Mouse (Mus musculus) heart, adult 2 months (tissue): ENCODE data around the gene Pdgfb.

Experiments
- CTCF ChIP-seq: fragments of 200-600 bp; IDR thresholded peaks from 2 replicates; pipeline ENCODE4 v1.8.1; 2022; ENCODE audit warnings: antibody characterized with exemption, mild to moderate bottlenecking, moderate library complexity
- EP300 ChIP-seq: fragments of 200-500 bp; IDR thresholded peaks from 2 replicates; pipeline ENCODE4 v1.6.1; 2011; ENCODE audit warnings: low read depth, low read length, control low read depth; ENCODE audit not compliant: insufficient read depth
- POLR2A ChIP-seq: fragments of 200-500 bp; IDR thresholded peaks from 2 replicates; pipeline ENCODE4 v1.6.1; 2011; ENCODE audit warnings: mild to moderate bottlenecking, low read depth, low read length, control low read depth; ENCODE audit not compliant: insufficient read depth

GRCm38 (mm10) chr15:80044249-80044648 is 29.5 kb upstream of the Pdgfb start:
- TF ChIP-seq CTCF (no peak), EP300 (no peak), POLR2A (no peak)
